Mouse (Mus musculus): ENCODE data around the gene Fam92b.

Fam92b gene

DNA sequence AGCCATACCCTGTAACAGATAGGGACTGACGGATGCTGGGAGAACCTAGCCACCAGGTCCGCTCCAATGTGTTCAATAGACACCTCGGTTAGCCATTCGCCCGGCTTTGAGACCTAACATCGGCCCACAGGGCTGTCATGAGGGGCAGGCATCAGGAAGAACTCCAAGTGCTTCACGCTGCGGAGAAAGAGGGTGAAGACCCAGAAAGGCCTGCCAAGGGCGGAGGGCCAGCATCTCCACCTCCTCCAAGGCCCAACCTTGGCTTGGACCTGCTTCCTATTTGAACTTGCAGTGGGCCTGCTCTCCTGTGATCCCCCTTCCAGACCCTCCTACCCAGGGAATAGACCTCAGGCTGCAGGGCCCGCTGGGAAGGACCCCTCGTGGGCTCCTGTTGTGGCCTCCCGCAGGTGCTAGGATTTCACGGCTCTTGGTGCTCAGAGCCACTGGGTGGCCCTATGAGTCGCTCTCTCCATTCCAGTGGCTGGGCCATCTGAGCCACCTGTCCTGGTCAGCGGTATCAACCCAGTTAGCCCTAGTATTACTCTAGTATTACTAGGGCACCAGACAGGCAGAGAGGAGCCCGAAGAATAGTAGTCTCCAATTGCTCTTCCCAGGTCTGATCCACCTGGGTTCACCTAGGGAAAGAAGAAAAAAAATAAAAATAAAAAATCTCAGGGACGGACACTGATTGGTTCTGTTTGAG, 13.0 kb upstream of the Fam92b start:
- no peak for DNase-seq (ENCODE audit: low read depth in 1 of 2, low spot score in 2 of 2)

DNA sequence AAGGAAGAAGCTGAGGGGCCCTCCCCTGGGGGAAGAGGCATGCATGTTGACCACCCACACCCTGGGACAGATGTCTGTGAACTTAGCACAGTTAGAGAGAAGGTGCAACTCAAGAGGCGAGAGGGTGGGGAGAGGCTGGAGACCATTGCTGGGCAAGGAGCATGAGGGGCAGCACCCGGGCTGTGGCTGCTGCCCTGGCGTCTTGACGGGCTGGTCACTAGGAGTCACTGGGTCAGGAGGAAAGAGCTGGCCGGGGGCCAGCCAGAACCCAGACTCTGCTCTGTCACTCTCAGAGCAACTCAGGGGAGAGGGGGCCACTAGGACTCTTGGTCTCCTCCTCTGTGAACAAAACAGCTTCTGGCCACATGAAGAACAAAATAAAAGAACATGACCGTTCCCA, 12.2 kb upstream of the Fam92b start:
- DNase-seq (ENCODE audit: low read depth in 1 of 2, low spot score in 2 of 2) = no peak

DNA sequence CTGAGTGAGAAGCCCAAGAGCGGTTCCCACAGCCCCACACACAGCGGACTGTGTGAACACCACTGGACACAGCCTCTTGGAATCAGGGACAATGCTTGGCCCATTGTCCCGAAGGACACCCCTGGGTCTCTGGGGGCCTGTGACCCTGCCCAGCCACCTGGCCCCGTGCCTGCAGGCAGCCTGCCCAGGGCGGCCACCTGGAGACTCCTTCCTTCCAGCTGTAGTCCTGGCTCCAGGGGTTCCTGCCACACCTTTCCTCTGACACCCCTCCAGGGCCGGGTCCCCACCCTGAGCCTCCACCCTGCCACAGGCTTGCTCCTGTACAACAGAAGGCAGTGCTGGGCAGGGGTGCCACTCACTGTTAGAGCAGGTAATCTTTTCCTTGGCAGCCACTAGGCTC, 11.2 kb upstream of the Fam92b start:
- DNase-seq (ENCODE audit: low read depth in 1 of 2, low spot score in 2 of 2) = no peak

DNA sequence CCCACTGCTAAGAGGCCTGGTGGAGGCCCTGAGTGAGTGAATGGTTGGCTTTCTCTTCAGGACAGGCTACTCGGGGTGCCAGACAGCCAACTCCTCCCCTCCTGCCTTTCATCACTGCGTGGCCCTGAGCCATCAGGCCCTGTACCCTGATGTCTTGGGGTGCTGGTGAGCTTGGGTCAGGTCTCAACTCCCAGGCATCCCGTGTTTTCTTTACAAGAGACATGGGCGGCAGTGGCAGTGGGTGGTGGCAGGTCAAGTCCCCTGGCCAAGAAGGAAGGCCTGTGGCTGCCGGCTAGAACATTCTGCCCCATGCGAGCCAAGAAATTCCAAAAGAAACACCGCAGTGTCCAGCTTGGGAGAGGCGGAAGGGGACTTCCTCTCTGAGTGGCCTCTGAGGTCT, 9.2 kb upstream of the Fam92b start:
- no peak for DNase-seq (ENCODE audit: low read depth in 1 of 2, low spot score in 2 of 2)

DNA sequence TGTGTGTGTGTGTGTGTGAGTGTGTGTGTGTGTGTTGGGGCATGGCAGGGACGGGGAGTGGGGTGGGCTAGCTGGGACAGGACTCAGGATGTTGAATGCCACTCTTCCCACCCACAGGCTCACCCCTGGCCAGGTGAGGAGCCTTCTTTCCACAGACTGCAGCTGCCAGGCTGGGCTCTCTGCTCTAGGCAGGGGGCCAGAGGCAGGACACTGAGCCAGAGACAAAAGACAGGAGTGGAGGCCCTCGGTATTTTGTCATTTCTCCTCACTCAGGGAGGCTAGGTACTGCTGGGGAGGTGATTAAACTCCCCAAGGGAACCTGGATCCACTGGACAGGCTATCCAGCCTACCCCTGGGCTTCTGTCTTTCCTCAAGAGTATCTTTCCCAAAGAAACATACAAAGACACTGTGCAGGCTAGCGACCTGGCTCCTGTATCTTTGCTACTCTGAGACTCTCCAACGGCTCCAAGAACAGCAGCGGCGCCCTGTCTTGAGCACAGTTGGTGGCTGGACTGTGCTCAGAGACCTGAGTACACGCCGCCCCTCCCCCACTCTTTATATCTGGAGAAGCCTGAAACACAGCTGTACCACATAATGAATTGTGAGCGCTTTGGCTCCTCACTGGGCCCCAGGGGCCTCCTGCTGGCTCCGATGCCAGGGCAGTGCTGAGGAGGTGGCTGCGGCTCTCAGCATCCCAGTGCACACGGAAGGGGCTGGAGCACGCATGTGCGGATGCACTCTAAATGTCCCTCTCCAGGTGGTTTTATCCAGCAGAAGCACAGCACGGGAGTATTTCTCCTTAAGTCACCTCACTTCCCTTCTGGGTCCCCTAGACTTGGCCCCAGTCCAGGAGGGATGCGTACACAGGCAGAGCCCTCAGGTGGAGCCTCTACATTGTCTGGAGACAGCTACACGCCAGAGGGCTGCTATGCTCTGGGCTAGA, 7.9 kb upstream of the Fam92b start:
- DNase-seq (ENCODE audit: low read depth in 1 of 2, low spot score in 2 of 2) = no peak

DNA sequence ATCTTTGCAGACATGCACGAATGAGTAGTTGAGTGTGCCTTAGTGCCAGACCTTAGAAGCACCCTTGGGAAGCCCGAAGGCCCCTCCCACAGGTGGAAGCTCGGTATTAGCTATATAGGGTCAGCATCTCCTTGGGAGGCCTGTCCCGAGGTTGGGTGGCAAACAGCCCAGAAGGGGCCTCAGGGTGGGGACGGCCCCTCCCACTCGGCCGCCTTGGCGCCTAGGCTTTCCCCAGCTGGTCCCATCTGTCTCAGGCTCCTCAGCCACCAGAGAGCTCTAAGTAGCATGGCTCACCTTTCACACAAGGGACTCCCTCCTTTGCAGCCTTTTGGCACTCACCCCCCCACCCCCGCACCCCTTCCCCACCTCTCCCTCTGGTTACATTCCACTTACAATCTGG, 7.1 kb upstream of the Fam92b start:
- no peak for DNase-seq (ENCODE audit: low read depth in 1 of 2, low spot score in 2 of 2)

DNA sequence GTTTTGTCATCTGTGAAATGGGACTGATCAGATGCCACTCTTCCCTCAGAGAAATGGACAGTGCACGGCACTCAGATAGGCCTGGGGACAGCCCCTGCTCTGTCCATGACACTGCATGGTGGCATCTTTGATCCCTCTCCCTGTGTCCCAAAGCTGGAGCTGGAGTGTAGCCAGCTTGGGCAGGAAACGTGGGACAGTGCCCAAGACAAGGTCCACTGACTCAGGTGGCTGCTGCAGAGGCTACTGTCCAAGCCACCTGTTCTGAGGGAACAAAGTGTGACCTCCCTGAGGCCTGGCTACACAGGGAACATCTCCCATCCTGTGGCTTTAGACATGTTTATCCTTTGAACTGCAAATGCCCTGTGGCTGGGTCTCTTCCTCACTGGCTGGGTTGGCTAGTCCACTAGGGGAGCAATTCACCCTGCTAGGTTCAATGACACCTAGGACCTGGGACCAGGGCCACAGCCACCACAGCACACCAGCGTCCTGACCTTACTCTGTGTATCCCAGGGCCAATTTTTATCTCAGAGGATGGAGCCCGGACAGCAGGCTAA, 4.7 kb upstream of the Fam92b start:
- DNase-seq (ENCODE audit: low read depth in 1 of 2, low spot score in 2 of 2) = no peak

DNA sequence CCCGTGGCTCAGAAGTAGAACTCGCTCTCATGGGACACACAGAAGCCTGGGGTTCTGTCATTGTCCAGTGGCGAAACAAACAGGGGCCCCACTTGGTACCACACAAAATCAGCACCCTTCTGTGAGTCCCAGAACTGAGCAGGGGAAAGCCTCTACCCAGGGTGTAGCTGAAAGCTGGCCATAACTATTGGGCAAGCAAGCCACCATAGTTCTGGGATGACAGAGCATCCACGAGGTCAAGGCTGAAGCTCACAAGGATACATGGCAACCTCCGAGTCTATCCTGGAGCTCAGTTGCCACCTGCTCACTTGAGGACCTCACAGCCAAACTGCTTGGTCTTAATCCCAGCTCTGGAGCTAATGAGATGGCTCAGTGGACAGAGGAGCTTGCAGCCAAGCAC, 4.0 kb upstream of the Fam92b start:
- no peak for DNase-seq (ENCODE audit: low read depth in 1 of 2, low spot score in 2 of 2)

DNA sequence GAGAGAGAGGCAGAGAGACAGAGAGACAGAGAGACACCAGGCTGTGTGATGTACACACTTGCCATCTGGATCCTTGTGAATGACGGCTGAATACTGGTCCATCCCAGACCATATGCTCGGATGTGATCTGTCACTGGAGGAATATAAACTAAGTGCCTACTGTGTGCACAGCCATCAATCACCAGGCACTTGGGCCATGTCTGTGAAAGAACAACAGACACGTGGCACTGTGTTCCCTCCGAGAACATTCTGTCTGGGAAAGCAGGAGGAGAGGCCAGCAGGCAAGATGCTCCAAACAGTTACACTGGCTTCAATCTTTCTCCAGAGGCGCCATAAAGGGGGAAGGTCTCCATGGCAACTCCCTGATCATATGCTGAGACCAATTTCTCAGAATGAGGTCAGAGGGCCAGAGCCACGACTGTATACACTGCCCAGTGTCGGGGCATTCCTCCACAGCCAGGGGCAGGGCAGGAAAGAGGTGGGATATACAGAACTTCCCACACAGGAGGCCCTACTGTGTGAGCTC, 3.2 kb upstream of the Fam92b start:
- no peak for DNase-seq (ENCODE audit: low read depth in 1 of 2, low spot score in 2 of 2)

DNA sequence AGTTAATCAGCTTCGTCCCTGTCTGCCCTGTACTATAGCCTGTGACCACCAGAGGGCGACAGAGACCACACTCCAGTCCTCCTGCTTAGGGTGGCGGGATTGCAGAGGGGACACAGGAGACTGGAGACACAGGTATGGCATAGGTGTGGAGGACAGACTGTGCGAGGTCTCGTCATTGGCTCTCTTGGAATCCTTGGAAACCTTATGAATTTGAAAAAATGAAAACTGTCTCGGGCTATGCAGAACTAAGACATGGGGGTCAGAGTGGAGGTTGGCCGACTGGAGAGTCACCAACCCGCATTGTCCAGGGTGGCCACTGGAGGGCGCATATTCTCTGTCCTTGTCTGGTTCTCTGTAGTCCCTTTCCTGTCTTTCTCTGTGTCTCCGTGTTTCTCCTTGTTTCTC, 1.8 kb upstream of the Fam92b start:
- DNase-seq (ENCODE audit: low read depth in 1 of 2, low spot score in 2 of 2) = peak; percentile 54 to 79

DNA sequence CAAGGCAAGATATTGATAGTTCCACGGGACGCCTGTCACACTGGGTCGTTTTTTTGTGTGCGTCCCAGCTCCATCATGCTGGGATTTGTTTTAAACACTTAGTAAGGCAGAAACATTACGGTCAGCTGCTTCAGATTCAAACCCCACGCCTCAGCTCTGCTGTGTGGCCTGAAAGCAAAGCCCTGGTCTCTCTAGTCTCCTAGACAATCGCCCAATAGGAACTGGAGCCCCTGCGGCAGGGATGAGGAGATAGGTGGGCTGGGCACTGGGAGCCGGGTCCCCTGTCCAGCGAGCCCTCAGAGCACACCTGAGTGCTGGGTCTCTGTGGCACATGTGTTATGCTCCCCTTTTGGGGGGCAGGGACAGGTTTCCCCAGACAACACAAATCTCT, 853 bp upstream of the Fam92b start:
- no peak for DNase-seq (ENCODE audit: low read depth in 1 of 2, low spot score in 2 of 2)

DNA sequence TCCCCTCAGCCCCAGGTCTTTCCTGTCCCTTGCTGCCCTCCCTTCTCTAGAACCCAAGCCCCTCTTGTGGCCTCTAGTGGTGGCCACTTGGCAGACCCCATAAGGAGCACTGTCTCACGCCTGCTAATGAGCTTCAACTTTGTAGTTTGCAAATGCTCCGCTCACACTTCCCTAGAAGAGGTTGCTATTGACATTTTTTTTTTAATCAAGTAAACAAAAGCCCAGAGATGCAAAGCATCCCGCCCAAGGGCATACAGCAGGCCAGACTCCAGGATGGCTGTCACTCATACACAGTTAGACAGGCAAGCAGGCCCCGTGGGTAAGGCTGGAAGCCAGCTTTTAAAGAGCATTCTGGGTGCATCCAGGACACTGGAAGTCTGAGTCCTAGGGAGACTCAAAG, 661 bp downstream of the Fam92b start:
- no peak for DNase-seq (ENCODE audit: low read depth in 1 of 2, low spot score in 2 of 2)

DNA sequence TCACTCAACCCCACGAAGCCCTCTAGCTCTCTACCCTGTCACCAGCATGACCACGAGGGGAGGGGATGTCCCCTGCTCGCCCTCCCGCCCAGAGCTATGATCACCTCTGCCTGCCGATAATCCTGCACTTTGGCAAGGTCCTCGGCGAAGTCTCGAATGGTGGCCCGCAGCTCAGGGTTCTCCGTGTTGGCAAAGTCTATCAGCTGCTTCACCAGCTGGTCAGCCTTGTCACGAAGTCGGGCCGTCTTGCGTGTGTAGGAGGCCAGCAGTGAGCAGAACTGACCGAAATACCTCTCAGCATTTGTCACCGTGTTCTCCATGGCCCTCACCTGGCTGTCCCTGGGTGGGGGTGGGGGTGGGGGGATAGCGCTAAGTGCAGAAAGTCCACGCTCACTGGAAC, 2.7 kb downstream of the Fam92b start:
- no peak for DNase-seq (ENCODE audit: low read depth in 1 of 2, low spot score in 2 of 2)

DNA sequence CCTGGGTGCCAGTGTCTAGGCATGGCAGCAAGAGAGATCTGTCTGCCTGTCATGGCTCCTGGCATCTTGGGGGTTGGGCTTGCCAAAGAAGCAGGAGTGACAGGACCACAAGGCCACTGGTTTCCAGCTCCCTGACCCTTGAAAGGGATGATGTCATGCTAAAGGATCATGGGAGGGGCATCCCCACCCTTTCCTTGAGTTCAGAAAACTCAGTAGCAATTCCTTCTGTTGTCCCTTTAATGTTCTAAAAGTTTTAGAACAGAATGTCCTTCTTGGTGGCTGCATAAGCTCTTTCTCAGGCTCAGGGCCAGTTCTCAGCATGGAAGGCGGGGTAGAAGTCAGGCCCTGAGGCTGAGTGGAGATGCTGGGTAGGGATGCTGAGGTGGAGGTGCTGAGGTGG, 4.1 kb downstream of the Fam92b start:
- DNase-seq (ENCODE audit: low read depth in 1 of 2, low spot score in 2 of 2) = no peak

DNA sequence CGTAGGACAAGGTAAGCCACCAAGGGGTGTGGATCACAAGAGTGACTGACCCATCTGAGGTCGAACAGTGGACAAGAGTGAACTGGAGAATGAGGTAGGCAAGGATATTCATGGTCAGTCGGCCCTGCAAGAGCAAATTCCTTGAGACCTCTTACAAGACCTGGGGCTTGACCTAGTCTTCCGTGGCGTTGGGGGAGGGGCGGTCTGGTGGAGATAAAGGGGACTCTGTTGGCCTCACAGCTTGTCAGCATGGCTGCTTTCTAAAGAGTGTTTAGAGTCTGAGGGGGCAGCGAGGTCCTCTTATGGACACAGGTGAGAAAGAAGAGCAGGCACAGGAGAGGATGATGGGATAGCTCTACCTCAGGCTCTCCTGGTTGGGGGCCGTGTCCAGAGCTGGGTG, 8.1 kb downstream of the Fam92b start:
- no peak for DNase-seq (ENCODE audit: low read depth in 1 of 2, low spot score in 2 of 2)

DNA sequence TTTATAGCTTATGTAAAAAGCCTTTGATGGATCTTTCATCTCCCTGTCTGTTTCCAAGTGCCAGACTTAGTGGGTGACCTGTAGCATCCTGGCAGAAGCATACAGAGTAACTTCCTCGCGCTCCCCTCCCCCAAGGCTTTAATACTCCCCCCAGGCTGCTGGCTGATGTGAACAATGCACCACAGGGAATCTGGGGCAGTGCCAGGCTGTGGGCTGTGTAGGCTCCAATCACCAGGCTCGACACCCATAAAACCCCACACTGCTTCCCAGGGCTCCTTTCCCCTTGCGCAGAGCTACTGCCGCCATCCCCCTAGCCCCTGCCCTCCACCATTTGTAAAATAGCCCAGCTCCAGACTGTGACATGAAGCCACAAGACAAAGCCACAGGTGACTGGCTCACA, 9.4 kb downstream of the Fam92b start:
- no peak for DNase-seq (ENCODE audit: low read depth in 1 of 2, low spot score in 2 of 2)

DNA sequence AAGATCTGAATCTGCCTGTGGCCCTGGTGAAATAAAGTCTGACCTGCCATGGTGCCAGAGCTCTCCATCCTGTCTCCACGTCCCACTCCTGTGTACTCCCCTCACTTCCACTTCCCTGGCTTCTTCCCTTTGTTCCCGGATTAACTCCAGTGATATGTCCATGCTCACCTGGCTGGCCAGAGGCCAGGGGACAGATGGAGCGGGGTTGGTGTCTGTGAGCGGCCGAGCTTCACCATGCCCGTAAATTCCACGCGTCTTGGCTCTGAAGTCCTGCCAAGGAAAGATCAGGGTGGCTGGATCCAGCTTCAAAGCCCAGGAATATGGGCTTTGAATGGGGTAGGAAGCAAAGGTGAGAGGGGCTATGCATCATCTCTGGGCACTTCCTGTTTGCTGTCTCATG, 10.1 kb downstream of the Fam92b start:
- no peak for DNase-seq (ENCODE audit: low read depth in 1 of 2, low spot score in 2 of 2)

DNA sequence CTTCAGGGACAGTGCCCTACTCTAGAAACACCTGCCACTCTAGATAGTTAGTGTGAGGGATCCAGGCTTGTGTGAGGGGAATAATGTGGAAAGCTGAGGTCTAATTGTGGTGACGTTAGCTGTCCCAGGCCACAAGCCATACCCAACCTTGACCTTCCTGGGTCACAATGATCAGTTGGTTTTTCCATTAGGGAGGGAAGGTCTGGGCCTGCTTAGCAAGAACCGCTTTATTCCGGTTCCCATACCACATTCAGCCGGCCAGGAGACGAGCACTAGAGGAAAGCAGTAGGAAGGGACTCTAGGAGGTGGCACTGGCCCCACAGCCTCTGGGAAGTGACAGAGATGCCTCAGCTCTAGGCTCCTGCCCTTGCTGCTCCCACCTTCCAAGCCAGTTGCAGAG, 13.2 kb downstream of the Fam92b start:
- DNase-seq (ENCODE audit: low read depth in 1 of 2, low spot score in 2 of 2) = no peak

DNA sequence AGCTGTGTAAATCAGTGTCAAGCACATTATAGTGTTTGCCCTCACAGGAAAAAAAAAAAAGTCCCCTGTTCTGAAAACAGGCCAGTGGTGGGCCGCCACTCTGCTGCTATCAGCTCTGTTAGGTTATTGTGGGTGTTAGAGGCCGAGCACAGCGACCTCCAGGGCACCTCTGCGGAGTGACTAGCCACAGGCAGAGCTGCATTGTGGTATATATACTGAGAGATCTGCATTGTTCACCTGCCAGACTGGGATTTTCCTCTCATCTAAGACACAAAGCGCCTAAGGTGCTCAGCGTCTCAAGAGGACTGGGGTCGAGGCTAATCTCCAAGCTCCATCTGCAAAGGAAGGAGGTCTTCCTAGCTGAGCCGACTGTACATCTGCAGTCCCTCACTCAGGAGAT, 13.9 kb downstream of the Fam92b start:
- DNase-seq (ENCODE audit: low read depth in 1 of 2, low spot score in 2 of 2) = no peak

DNA sequence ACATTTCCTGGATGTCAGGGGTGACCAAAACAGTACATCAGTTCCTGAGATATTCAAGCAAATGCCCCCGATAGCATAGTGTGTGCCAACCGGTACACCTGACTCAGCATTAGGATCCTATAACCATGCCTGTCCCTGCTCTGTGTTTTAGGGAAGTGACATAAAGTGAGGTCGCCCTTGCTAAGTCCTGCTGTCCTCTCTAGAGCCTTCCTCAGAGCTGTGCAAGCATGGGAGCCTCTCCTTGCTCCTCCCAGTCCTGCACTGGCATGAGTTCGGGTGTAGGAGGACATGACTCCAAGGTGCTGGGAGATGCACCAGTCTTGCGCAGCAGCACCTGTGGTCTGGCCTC, 14.9 kb downstream of the Fam92b start:
- no peak for DNase-seq (ENCODE audit: low read depth in 1 of 2, low spot score in 2 of 2)

DNA sequence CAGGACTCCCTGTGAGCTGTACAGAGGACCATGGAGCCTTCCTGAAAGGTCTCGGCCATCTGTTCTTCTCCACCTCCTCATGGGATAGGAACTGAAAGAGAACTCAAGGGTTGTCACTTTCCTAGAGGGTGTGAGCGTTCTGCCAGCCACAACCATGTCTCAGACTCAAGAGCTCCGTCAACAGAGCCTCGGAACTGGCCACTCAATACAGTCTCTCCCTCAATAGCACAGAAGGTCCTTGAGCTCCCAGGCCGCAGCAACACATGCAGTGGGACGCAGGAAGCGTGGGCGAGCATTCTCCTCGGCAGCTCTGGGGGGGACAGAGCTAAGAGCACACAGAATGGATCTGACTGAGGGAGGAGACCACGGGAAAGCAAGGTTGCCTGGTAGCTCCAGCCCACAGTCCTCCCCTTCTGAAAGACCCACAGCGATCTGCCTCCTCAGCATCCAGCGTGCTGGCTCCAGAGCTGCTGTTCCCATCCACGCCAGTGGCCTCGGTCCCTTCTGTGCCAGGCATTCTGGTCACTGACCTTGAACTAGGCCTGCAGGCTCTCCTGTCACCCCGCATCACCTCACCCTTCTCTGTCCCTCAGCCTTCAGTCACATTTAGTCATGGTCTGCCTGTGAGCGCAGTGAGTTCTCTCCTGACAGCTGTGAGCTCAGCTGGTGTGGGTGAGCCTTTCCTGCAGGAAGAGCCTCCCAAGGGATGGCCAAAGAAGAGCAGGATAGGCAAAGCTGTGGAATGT, 15.4 kb downstream of the Fam92b start:
- DNase-seq (ENCODE audit: low read depth in 1 of 2, low spot score in 2 of 2) = no peak

DNA sequence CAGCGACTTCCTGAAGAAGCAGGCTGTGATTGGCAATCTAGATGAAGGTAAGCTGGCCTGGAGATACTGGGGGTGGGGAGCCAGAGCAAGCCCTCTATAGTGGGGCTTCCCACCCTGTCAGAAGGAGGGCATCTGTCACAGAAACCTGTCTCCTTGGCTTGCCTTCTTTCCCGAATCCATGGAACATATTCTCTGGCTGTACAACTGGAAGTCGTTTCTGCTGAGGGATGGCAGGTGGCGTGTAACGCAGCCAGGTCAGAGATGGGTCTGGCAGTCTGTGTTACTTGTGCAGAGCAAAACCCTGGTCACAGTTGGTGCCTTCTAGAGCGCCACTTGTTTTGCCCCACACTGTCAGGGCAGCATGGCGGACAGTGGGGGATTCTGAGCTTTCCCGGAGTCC, 16.9 kb downstream of the Fam92b start:
- no peak for DNase-seq (ENCODE audit: low read depth in 1 of 2, low spot score in 2 of 2)

All from monocyte, adult 2 months (primary cell).